Mouse (Mus musculus) liver, embryonic 11.5 days (tissue): ENCODE results near the gene Pik3ip1. TPM values are rescaled to one million over a fixed set of nuclear protein-coding genes. Genes with fewer than 3 reads are reported as not detected.

Source experiments
- ATAC-seq: fragments of 200-750 bp; cut with Nextera tagmentation; replicated peaks from 2 replicates; pipeline ENCODE4 v1.8.0; 2017; ENCODE audit warnings: moderate number of reproducible peaks, mild to moderate bottlenecking, moderate TSS enrichment, moderate library complexity; ENCODE audit not compliant: low FRiP score
- DNase-seq: peaks from one replicate; pipeline ENCODE4 v3.0.0-alpha.2; 2017; ENCODE audit warnings: low spot score
- H3K27ac ChIP-seq: fragments of 300-500 bp; sonication (generic); 2 replicates; pipeline ENCODE4 v1.5.1; 2014; ENCODE audit warnings: mild to moderate bottlenecking, low read depth, low read length, control low read depth
- H3K27me3 ChIP-seq: fragments of 300-500 bp; sonication (generic); replicated peaks from 2 replicates; pipeline ENCODE4 v1.6.1; 2014; ENCODE audit warnings: low read length, mixed read lengths; ENCODE audit not compliant: control insufficient read depth, insufficient read depth
- H3K36me3 ChIP-seq: fragments of 300-500 bp; sonication (generic); 2 replicates; pipeline ENCODE4 v1.6.1; 2014; ENCODE audit warnings: mild to moderate bottlenecking, low read length, moderate library complexity, mixed read lengths; ENCODE audit not compliant: control insufficient read depth, insufficient read depth
- H3K4me1 ChIP-seq: fragments of 300-500 bp; sonication (generic); replicated peaks from 2 replicates; pipeline ENCODE4 v1.6.1; 2014; ENCODE audit warnings: low read length, mixed read lengths; ENCODE audit not compliant: control insufficient read depth, insufficient read depth
- H3K4me2 ChIP-seq: fragments of 300-500 bp; sonication (generic); 2 replicates; pipeline ENCODE4 v1.6.1; 2014; ENCODE audit warnings: mild to moderate bottlenecking, control low read depth, moderate library complexity
- H3K4me3 ChIP-seq: fragments of 300-500 bp; sonication (generic); 2 replicates; pipeline ENCODE4 v1.5.1; 2014; ENCODE audit warnings: low read depth, low read length, control low read depth
- H3K9ac ChIP-seq: fragments of 300-500 bp; sonication (generic); 2 replicates; pipeline ENCODE4 v1.6.1; 2014; ENCODE audit warnings: low read depth, low read length, control low read depth
- H3K9me3 ChIP-seq: fragments of 300-500 bp; sonication (generic); 2 replicates; pipeline ENCODE4 v1.6.1; 2016; ENCODE audit warnings: low read length, inconsistent platforms, mixed read lengths; ENCODE audit not compliant: control insufficient read depth
- WGBS: fragments of 180-500 bp; shearing (Covaris S2); extraction: QIAGEN DNeasy Blood & Tissue Kit; methylation state at CpG from one replicate; pipeline ENCODE4 v1.1.7; 2014; 5-methylcytosine and 5-hydroxymethylcytosine counted together
- polyA plus RNA-seq: library from polyadenylated mRNA; unstranded; fragments of >200 nt; fragmentation: Nextera tagmentation; extraction: Ambion mirVana; gene quantifications from 2 replicates; pipeline ENCODE4 v1.2.1, GENCODE M21; 2014

Pik3ip1 gene
- polyA plus RNA-seq, 1 experiment from 2014 or later = 3.8 TPM

GRCm38 (mm10) chr11:3310789-3311585 lies 19.2 kb upstream of the Pik3ip1 start:
- Histone ChIP-seq H3K27ac (peak overlapping the region; percentile 55; the same call in 1 of the 2 replicates), H3K36me3 (peaks cover 44% of the 10 kb centered on the region), H3K4me1 (peaks cover 24% of the 10 kb centered on the region), H3K27me3 (no peaks in the 10 kb centered on the region), H3K4me3 (no peak overlapping the region), H3K9ac (0 out of 2 replicates have a peak overlapping the region, but pooled peaks have one; percentile 7), H3K9me3 (no peaks in the 10 kb centered on the region), H3K4me2 (no peak overlapping the region; the same call in 1 of the 2 replicates)
- WGBS = 59% methylated on average over 10 of the region's 10 CpGs
- DNase-seq (no peak), ATAC-seq (peak; percentile 29; the same call in 1 of the 2 replicates)

GRCm38 (mm10) chr11:3311586-3312347 lies 18.4 kb upstream of the Pik3ip1 start:
- Histone ChIP-seq H3K4me1 (peaks cover 24% of the 10 kb centered on the region), H3K36me3 (peaks cover 36% of the 10 kb centered on the region), H3K4me2 (no peak overlapping the region), H3K9me3 (no peaks in the 10 kb centered on the region), H3K27me3 (no peaks in the 10 kb centered on the region), H3K9ac (no peak overlapping the region), H3K27ac (peak overlapping the region; percentile 16; the same call in 1 of the 2 replicates), H3K4me3 (no peak overlapping the region)
- 79% methylated on average over 10 of the region's 10 CpGs for WGBS
- ATAC-seq (no peak), DNase-seq (no peak)

- no peak overlapping the region for H3K4me2 ChIP-seq
- H3K36me3 ChIP-seq = peaks cover 24% of the 10 kb centered on the region
- no peak overlapping the region for H3K9ac ChIP-seq
- DNase-seq (no peak), ATAC-seq (no peak)
- WGBS = 56% methylated on average over 1 of the region's 1 CpGs
- no peak overlapping the region for H3K4me3 ChIP-seq
- H3K27ac ChIP-seq = peak overlapping the region; percentile 53
- H3K4me1 ChIP-seq = peaks cover 24% of the 10 kb centered on the region
- H3K9me3 ChIP-seq = no peaks in the 10 kb centered on the region
- H3K27me3 ChIP-seq = no peaks in the 10 kb centered on the region
These were observed 16.9 kb upstream of the Pik3ip1 start for GRCm38 (mm10) chr11:3313294-3313693.

DNA sequence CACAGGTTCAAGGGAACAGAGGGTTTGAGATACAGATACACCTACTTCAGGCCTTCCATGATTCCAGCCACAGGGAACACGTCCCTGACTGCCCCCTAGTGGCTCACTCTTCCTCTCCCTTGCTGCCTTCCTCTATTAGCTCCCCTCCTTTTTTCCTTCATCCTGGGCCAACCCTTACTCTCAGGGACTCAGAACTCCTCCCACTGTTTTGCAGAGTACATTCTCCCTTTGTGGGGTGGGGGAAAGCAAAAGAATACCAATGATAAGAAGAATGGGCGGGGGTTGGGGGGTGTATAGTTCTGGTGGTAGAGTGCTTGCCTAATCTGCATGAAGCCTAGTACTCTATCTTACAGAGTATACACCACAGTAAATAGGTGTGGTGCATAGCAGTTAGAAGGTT lies 16.1 kb upstream of the Pik3ip1 start:
- Histone ChIP-seq H3K27me3 (no peaks in the 10 kb centered on the region), H3K9me3 (no peaks in the 10 kb centered on the region), H3K27ac (no peak overlapping the region), H3K4me1 (peaks cover 24% of the 10 kb centered on the region), H3K36me3 (peaks cover 20% of the 10 kb centered on the region), H3K4me2 (no peak overlapping the region), H3K4me3 (no peak overlapping the region), H3K9ac (no peak overlapping the region)
- ATAC-seq (peak; percentile 73), DNase-seq (no peak)
- WGBS = 25% methylated on average over 2 of the region's 2 CpGs

DNA sequence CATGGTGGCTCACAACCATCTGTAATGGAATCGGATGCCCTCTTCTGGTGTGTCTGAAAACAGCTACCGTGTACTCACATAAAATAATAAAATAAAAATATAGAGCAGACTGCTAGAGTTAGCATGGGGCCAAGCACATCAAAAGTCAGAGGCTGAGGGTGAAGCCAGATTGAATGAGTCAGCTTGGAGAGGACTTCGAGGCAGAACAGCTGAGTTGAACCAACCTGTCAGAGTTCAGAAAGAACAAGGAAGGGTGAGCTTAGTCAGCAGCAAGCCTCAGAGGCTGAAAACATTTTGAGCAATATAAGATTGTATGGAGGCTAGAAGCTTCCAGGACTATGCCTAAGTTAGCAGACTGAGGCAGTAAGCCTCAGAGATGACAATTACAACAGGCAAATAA lies 11.9 kb upstream of the Pik3ip1 start:
- 87% methylated on average over 3 of the region's 3 CpGs for WGBS

DNA sequence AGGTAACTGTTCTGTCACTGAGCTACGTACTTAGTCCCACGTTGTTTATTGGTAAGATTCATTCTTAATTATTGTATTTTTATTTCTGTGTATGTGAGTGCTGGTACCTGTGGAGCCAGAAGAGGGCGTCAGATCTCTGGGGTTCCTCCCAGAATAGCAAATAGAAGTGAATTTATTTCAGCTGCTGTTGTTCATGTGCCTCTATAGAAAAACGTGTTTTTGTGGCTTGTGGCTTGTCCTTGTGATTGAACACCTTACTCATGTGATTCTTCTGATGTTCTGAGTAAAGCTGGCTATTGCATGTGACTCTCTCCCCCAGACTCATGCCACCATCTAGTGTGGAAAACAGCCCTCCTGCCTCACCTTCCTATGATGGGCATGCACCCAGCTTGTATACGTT lies 1.9 kb upstream of the Pik3ip1 start:
- WGBS = 73% methylated on average over 5 of the region's 5 CpGs
- Histone ChIP-seq H3K36me3 (no peaks in the 10 kb centered on the region), H3K4me2 (no peak overlapping the region), H3K4me3 (no peak overlapping the region), H3K27me3 (no peaks in the 10 kb centered on the region; the same call in 1 of the 2 replicates), H3K9me3 (no peaks in the 10 kb centered on the region), H3K9ac (no peak overlapping the region), H3K27ac (no peak overlapping the region), H3K4me1 (peaks cover 12% of the 10 kb centered on the region)
- DNase-seq (no peak), ATAC-seq (no peak)

More for the DNA sequence above, 11.9 kb upstream of the Pik3ip1 start:
- H3K27me3 ChIP-seq = no peaks in the 10 kb centered on the region
- no peaks in the 10 kb centered on the region for H3K9me3 ChIP-seq
- no peak for DNase-seq
- ATAC-seq = no peak
- no peak overlapping the region for H3K4me3 ChIP-seq
- H3K36me3 ChIP-seq = peaks cover 6% of the 10 kb centered on the region; the same call in 1 of the 2 replicates
- no peak overlapping the region for H3K9ac ChIP-seq
- H3K27ac ChIP-seq = no peak overlapping the region
- no peak overlapping the region for H3K4me2 ChIP-seq
- peaks cover 9% of the 10 kb centered on the region for H3K4me1 ChIP-seq

GRCm38 (mm10) chr11:3328806-3329775 lies 1.1 kb upstream of the Pik3ip1 start:
- Histone ChIP-seq H3K27me3 (no peaks in the 10 kb centered on the region; the same call in 1 of the 2 replicates), H3K4me2 (no peak overlapping the region), H3K9me3 (no peaks in the 10 kb centered on the region), H3K27ac (no peak overlapping the region), H3K36me3 (no peaks in the 10 kb centered on the region), H3K4me3 (no peak overlapping the region), H3K9ac (no peak overlapping the region), H3K4me1 (peaks cover 12% of the 10 kb centered on the region)
- DNase-seq (no peak), ATAC-seq (no peak)
- 83% methylated on average over 11 of the region's 11 CpGs for WGBS

- ATAC-seq = no peak
- no peak overlapping the region for H3K27ac ChIP-seq
- peak overlapping the region; percentile 96 for H3K4me2 ChIP-seq
- H3K27me3 ChIP-seq = no peaks in the 10 kb centered on the region; the same call in 1 of the 2 replicates
- DNase-seq = peak; percentile 68
- no peaks in the 10 kb centered on the region for H3K9me3 ChIP-seq
- 3% methylated on average over 9 of the region's 9 CpGs for WGBS
- H3K36me3 ChIP-seq = no peaks in the 10 kb centered on the region
- peak overlapping the region; percentile 51 for H3K4me3 ChIP-seq
- peak overlapping the region; percentile 50 for H3K9ac ChIP-seq
- peaks cover 21% of the 10 kb centered on the region for H3K4me1 ChIP-seq
These were observed 365 bp downstream of the Pik3ip1 start for GRCm38 (mm10) chr11:3330566-3330965.
